Mouse (Mus musculus): Measurements from ENCODE around the gene Orm3. TPM values are rescaled to one million over a fixed set of nuclear protein-coding genes. Genes with fewer than 3 reads are reported as not detected.

Orm3 gene
- polyA plus RNA-seq, 1 experiment from 2014 or later, result not detected

GRCm38 (mm10) chr4:63342491-63342890 lies 13.5 kb upstream of the Orm3 start:
- DNase-seq (ENCODE audit: low spot score), result no peak
- H3K27me3 ChIP-seq (ENCODE audit: low read depth, poor library complexity, severe bottlenecking), result no peaks in the 10 kb centered on the region
- no peaks in the 10 kb centered on the region for H3K9me3 ChIP-seq (replicated peaks)
- WGBS, result 68% methylated on average over 4 of the region's 4 CpGs
- no peak overlapping the region for H3K4me3 ChIP-seq
- no peak overlapping the region for H3K27ac ChIP-seq (replicated peaks)
- H3K4me1 ChIP-seq, result no peaks in the 10 kb centered on the region
- no peaks in the 10 kb centered on the region for H3K36me3 ChIP-seq

- Histone ChIP-seq H3K36me3 (no peaks in the 10 kb centered on the region), H3K27ac (replicated peaks) (no peak overlapping the region), H3K27me3 (ENCODE audit: low read depth, poor library complexity, severe bottlenecking) (no peaks in the 10 kb centered on the region), H3K9me3 (replicated peaks) (no peaks in the 10 kb centered on the region), H3K4me3 (no peak overlapping the region), H3K4me1 (no peaks in the 10 kb centered on the region)
- WGBS, result 79% methylated on average over 3 of the region's 3 CpGs
- DNase-seq (ENCODE audit: low spot score), result no peak
These were observed 12.4 kb upstream of the Orm3 start for GRCm38 (mm10) chr4:63343608-63344007.

- H3K4me1 ChIP-seq, result no peaks in the 10 kb centered on the region
- H3K27me3 ChIP-seq (ENCODE audit: low read depth, poor library complexity, severe bottlenecking), result no peaks in the 10 kb centered on the region
- no peak within 1 kb of the TSS for H3K27ac ChIP-seq (replicated peaks)
- H3K9me3 ChIP-seq (replicated peaks), result no peaks in the 10 kb centered on the region
- WGBS, result 90% methylated on average over 8 of the region's 8 CpGs
- no peak within 1 kb of the TSS for H3K4me3 ChIP-seq
- no peaks in the 10 kb centered on the region for H3K36me3 ChIP-seq
- no peak for DNase-seq (ENCODE audit: low spot score)
These were observed 11.7 kb upstream of the Orm3 start, which contains the start of gene Orm1 for GRCm38 (mm10) chr4:63344295-63344694. Orm1 (plus strand) TSS chr4:63344560.

- no peaks in the 10 kb centered on the region for H3K36me3 ChIP-seq
- no peak overlapping the region for H3K27ac ChIP-seq (replicated peaks)
- DNase-seq (ENCODE audit: low spot score), result no peak
- no peaks in the 10 kb centered on the region for H3K27me3 ChIP-seq (ENCODE audit: low read depth, poor library complexity, severe bottlenecking)
- H3K4me3 ChIP-seq, result no peak overlapping the region
- H3K4me1 ChIP-seq, result no peaks in the 10 kb centered on the region
- H3K9me3 ChIP-seq (replicated peaks), result no peaks in the 10 kb centered on the region
These were observed 10.7 kb upstream of the Orm3 start for GRCm38 (mm10) chr4:63345261-63345660.

- H3K27ac ChIP-seq (replicated peaks), result no peak overlapping the region
- 90% methylated on average over 4 of the region's 4 CpGs for WGBS
- DNase-seq (ENCODE audit: low spot score), result no peak
- H3K27me3 ChIP-seq (ENCODE audit: low read depth, poor library complexity, severe bottlenecking), result no peaks in the 10 kb centered on the region
- H3K9me3 ChIP-seq (replicated peaks), result no peaks in the 10 kb centered on the region
- no peak overlapping the region for H3K4me3 ChIP-seq
- no peaks in the 10 kb centered on the region for H3K36me3 ChIP-seq
- no peaks in the 10 kb centered on the region for H3K4me1 ChIP-seq
These were observed 9.3 kb upstream of the Orm3 start for GRCm38 (mm10) chr4:63346659-63347058.

GRCm38 (mm10) chr4:63348524-63348923 lies 7.4 kb upstream of the Orm3 start:
- Histone ChIP-seq H3K4me1 (no peaks in the 10 kb centered on the region), H3K27me3 (ENCODE audit: low read depth, poor library complexity, severe bottlenecking) (no peaks in the 10 kb centered on the region), H3K27ac (replicated peaks) (no peak overlapping the region), H3K9me3 (replicated peaks) (no peaks in the 10 kb centered on the region), H3K36me3 (no peaks in the 10 kb centered on the region), H3K4me3 (no peak overlapping the region)
- WGBS, result 77% methylated on average over 6 of the region's 6 CpGs
- no peak for DNase-seq (ENCODE audit: low spot score)

- no peaks in the 10 kb centered on the region for H3K27me3 ChIP-seq (ENCODE audit: low read depth, poor library complexity, severe bottlenecking)
- no peak for DNase-seq (ENCODE audit: low spot score)
- no peaks in the 10 kb centered on the region for H3K9me3 ChIP-seq (replicated peaks)
- H3K4me3 ChIP-seq, result no peak overlapping the region
- no peak overlapping the region for H3K27ac ChIP-seq (replicated peaks)
- 65% methylated on average over 2 of the region's 2 CpGs for WGBS
- no peaks in the 10 kb centered on the region for H3K4me1 ChIP-seq
- H3K36me3 ChIP-seq, result no peaks in the 10 kb centered on the region
These were observed 1.1 kb downstream of the Orm3 start for GRCm38 (mm10) chr4:63356981-63357570.

GRCm38 (mm10) chr4:63359861-63360260 lies 3.9 kb downstream of the Orm3 start:
- H3K4me3 ChIP-seq, result no peak overlapping the region
- H3K9me3 ChIP-seq (replicated peaks), result no peaks in the 10 kb centered on the region
- H3K4me1 ChIP-seq, result no peaks in the 10 kb centered on the region
- H3K27me3 ChIP-seq (ENCODE audit: low read depth, poor library complexity, severe bottlenecking), result no peaks in the 10 kb centered on the region
- no peaks in the 10 kb centered on the region for H3K36me3 ChIP-seq
- no peak overlapping the region for H3K27ac ChIP-seq (replicated peaks)
- no peak for DNase-seq (ENCODE audit: low spot score)
- WGBS, result 82% methylated on average over 6 of the region's 6 CpGs

- DNase-seq (ENCODE audit: low spot score), result no peak
- H3K36me3 ChIP-seq, result peaks cover 3% of the 10 kb centered on the region; the same call in 1 of the 2 replicates
- 91% methylated on average over 5 of the region's 5 CpGs for WGBS
These were observed 6.2 kb downstream of the Orm3 start, which contains the start of gene Orm2 for GRCm38 (mm10) chr4:63362150-63362549. Orm2 (plus strand) TSS chr4:63362449.

GRCm38 (mm10) chr4:63368577-63368976 lies 12.6 kb downstream of the Orm3 start:
- Histone ChIP-seq H3K4me1 (peaks cover 15% of the 10 kb centered on the region), H3K9me3 (replicated peaks) (no peaks in the 10 kb centered on the region), H3K4me3 (no peak overlapping the region), H3K27ac (replicated peaks) (no peak overlapping the region), H3K36me3 (peaks cover 57% of the 10 kb centered on the region), H3K27me3 (ENCODE audit: low read depth, poor library complexity, severe bottlenecking) (no peaks in the 10 kb centered on the region)
- DNase-seq (ENCODE audit: low spot score), result peak; percentile 83
- WGBS, result 19% methylated on average over 4 of the region's 4 CpGs

More at GRCm38 (mm10) chr4:63362150-63362549, 6.2 kb downstream of the Orm3 start, which contains the start of gene Orm2:
- no peak within 1 kb of the TSS for H3K27ac ChIP-seq (replicated peaks)
- H3K4me1 ChIP-seq, result no peaks in the 10 kb centered on the region
- H3K27me3 ChIP-seq (ENCODE audit: low read depth, poor library complexity, severe bottlenecking), result no peaks in the 10 kb centered on the region
- H3K9me3 ChIP-seq (replicated peaks), result no peaks in the 10 kb centered on the region
- no peak within 1 kb of the TSS for H3K4me3 ChIP-seq

GRCm38 (mm10) chr4:63370897-63371296 lies 14.9 kb downstream of the Orm3 start:
- 43% methylated on average over 7 of the region's 7 CpGs for WGBS
- DNase-seq (ENCODE audit: low spot score), result no peak
- H3K36me3 ChIP-seq, result peaks cover 80% of the 10 kb centered on the region

GRCm38 (mm10) chr4:63371890-63372289 lies 15.9 kb downstream of the Orm3 start:
- no peak overlapping the region for H3K27ac ChIP-seq (replicated peaks)
- DNase-seq (ENCODE audit: low spot score), result peak; percentile 38
- H3K27me3 ChIP-seq (ENCODE audit: low read depth, poor library complexity, severe bottlenecking), result no peaks in the 10 kb centered on the region
- H3K4me1 ChIP-seq, result peaks cover 15% of the 10 kb centered on the region
- WGBS, result 67% methylated on average over 3 of the region's 3 CpGs
- H3K4me3 ChIP-seq, result no peak overlapping the region
- no peaks in the 10 kb centered on the region for H3K9me3 ChIP-seq (replicated peaks)
- H3K36me3 ChIP-seq, result peaks cover 88% of the 10 kb centered on the region

More at GRCm38 (mm10) chr4:63370897-63371296, 14.9 kb downstream of the Orm3 start:
- H3K4me1 ChIP-seq, result peaks cover 15% of the 10 kb centered on the region
- no peaks in the 10 kb centered on the region for H3K9me3 ChIP-seq (replicated peaks)
- H3K4me3 ChIP-seq, result no peak overlapping the region
- no peaks in the 10 kb centered on the region for H3K27me3 ChIP-seq (ENCODE audit: low read depth, poor library complexity, severe bottlenecking)
- 0 out of 2 replicates have a peak overlapping the region, but pooled peaks have one; percentile 5 for H3K27ac ChIP-seq (replicated peaks)

GRCm38 (mm10) chr4:63373404-63373803 lies 17.4 kb downstream of the Orm3 start:
- no peak overlapping the region for H3K27ac ChIP-seq (replicated peaks)

More at GRCm38 (mm10) chr4:63373404-63373803, 17.4 kb downstream of the Orm3 start:
- no peaks in the 10 kb centered on the region for H3K9me3 ChIP-seq (replicated peaks)
- H3K4me3 ChIP-seq, result no peak overlapping the region
- no peaks in the 10 kb centered on the region for H3K27me3 ChIP-seq (ENCODE audit: low read depth, poor library complexity, severe bottlenecking)
- no peak for DNase-seq (ENCODE audit: low spot score)
- H3K36me3 ChIP-seq, result peaks cover 90% of the 10 kb centered on the region
- WGBS, result 91% methylated on average over 8 of the region's 8 CpGs
- peaks cover 15% of the 10 kb centered on the region for H3K4me1 ChIP-seq

Measured in midbrain, embryonic 10.5 days (tissue).